Mouse (Mus musculus) neural tube, embryonic 12.5 days (tissue): ENCODE data around the gene Cox6a1. TPM values are rescaled to one million over a fixed set of nuclear protein-coding genes. Genes with fewer than 3 reads are reported as not detected.

Experiments used
- ATAC-seq: fragments of 200-750 bp; cut with Nextera tagmentation; 2 replicates; pipeline ENCODE4 v1.8.0; 2017; ENCODE audit warnings: low read depth, mild to moderate bottlenecking, moderate TSS enrichment, moderate library complexity; ENCODE audit not compliant: low FRiP score
- H3K27ac ChIP-seq: fragments of 300-500 bp; sonication (generic); 2 replicates; pipeline ENCODE4 v1.5.1; 2016
- H3K27me3 ChIP-seq: fragments of 300-500 bp; sonication (generic); replicated peaks from 2 replicates; pipeline ENCODE4 v1.6.1; 2016; ENCODE audit warnings: mild to moderate bottlenecking
- H3K36me3 ChIP-seq: fragments of 300-500 bp; sonication (generic); 2 replicates; pipeline ENCODE4 v1.6.1; 2016; ENCODE audit warnings: mild to moderate bottlenecking
- H3K4me1 ChIP-seq: fragments of 300-500 bp; sonication (generic); 2 replicates; pipeline ENCODE4 v1.6.1; 2016
- H3K4me2 ChIP-seq: fragments of 300-500 bp; sonication (generic); replicated peaks from 2 replicates; pipeline ENCODE4 v1.6.1; 2016; ENCODE audit warnings: mild to moderate bottlenecking
- H3K4me3 ChIP-seq: fragments of 300-500 bp; sonication (generic); 2 replicates; pipeline ENCODE4 v1.5.1; 2016
- H3K9ac ChIP-seq: fragments of 300-500 bp; sonication (generic); 2 replicates; pipeline ENCODE4 v1.6.1; 2016; ENCODE audit warnings: mild to moderate bottlenecking
- H3K9me3 ChIP-seq: fragments of 300-500 bp; sonication (generic); 2 replicates; pipeline ENCODE4 v1.6.1; 2016; ENCODE audit warnings: mild to moderate bottlenecking
- WGBS: fragments of 180-500 bp; shearing (Covaris S2); methylation state at CpG from one replicate; pipeline ENCODE4 v1.1.7; 2016; 5-methylcytosine and 5-hydroxymethylcytosine counted together
- polyA plus RNA-seq: library from polyadenylated mRNA; unstranded; fragments of >200 nt; fragmentation: Nextera tagmentation; extraction: Ambion mirVana; gene quantifications from 2 replicates; pipeline ENCODE4 v1.2.1, GENCODE M21; 2016

Cox6a1 gene
- polyA plus RNA-seq, 1 experiment from 2014 or later: 884 TPM

DNA sequence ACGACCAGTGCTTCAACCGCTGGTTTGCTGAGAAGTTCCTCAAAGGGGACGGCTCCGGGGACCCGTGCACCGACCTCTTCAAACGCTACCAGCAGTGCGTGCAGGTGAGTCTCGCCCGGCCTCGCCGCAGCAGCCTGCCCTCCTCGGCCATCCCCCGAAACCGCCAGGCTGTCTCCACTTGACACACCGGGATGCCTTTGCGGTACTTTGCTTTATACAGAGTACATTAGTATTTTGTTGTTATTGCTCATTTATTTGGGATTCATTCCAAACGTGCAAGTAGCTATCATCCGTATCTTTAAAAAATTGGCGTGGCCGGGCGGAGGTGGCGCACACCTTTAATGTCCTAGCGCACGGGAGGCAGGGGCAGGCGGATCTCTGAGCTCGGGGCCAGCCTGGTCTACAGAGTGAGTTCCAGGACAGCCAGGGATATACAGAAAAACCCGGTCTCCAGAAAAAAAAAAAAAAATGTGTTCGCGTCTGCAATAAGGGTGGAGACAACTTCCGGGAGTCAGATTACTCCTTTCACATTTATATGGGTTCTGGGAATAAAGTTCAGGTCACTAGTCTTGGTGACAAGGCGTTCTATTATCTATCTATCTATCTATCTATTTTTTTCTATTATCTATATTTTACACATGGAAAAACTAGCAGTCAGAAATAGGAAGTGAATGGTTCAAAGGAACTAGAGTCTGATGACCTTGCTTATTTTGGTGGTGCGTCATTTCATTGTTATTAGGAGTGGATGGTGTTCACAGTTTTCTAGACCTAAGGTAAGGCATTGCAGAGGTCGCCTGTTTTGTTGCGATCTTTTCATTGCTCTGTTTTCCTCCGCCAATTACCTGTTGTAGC lies 7.2 kb downstream of the Cox6a1 start:
- H3K4me1 ChIP-seq: peaks cover 18% of the 10 kb centered on the region
- 12% methylated on average over 36 of the region's 36 CpGs for WGBS
- H3K4me3 ChIP-seq: peak overlapping the region; percentile 78
- 0 out of 2 replicates have a peak overlapping the region, but pooled peaks have one; percentile 57 for H3K27ac ChIP-seq
- H3K36me3 ChIP-seq: peaks cover 51% of the 10 kb centered on the region
- ATAC-seq: 0 out of 2 replicates have a peak, but pooled peaks have one; percentile 25
- peak overlapping the region; percentile 61 for H3K4me2 ChIP-seq
- H3K27me3 ChIP-seq: no peaks in the 10 kb centered on the region
- peak overlapping the region; percentile 76 for H3K9ac ChIP-seq
- no peaks in the 10 kb centered on the region for H3K9me3 ChIP-seq

DNA sequence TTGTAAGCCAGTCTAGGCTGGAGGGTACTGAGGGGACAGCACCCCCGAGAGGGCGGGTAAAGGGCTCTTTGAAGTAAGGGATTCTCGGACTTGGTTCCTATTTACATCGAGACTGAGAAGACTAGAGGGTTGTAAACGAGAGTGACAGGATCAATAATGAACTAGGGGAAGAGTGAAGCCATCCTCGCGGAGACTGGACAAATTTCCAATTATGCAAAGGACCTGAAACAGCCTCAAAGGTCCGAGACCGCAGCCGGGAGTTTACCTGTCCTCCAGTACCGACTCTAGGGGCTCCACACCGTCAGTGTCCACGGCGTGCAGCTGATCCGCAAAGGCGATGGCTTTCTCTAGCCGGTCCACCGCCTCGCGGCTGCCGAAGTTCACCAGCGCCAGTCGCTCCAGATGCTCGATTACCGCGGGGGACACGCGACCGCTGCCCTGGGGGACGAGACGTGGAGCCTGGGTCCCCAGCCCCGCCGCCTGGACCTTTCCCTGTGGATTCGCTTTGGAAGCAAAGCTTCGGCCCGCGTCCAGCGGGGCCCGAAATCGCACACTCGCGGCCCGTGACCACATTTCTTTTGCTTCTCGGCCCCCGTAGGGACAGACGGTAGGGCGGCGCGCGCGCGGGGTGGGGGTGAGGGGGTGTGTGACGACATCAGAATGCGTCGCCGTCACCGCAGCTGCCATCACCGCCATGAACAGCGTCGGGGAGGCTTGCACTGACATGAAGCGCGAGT lies 8.0 kb downstream of the Cox6a1 start, which contains the start of the genes Gatc and Triap1:
Gene Gatc (minus strand): TSS at position 602 of the 737 bp plus-strand sequence.
Gene Triap1 (plus strand): TSS at position 649 of the 737 bp plus-strand sequence.
- H3K4me3 ChIP-seq: peak within 1 kb of the TSS; percentile 78
- peak within 1 kb of the TSS; percentile 57; the same call in 1 of the 2 replicates for H3K27ac ChIP-seq
- WGBS: under 1% methylated on average over 62 of the region's 62 CpGs
- H3K9me3 ChIP-seq: no peaks in the 10 kb centered on the region
- peaks cover 18% of the 10 kb centered on the region for H3K4me1 ChIP-seq
- no peaks in the 10 kb centered on the region for H3K27me3 ChIP-seq
- H3K36me3 ChIP-seq: peaks cover 53% of the 10 kb centered on the region
- H3K4me2 ChIP-seq: peak within 1 kb of the TSS; percentile 61
- ATAC-seq: peak; percentile 91
- H3K9ac ChIP-seq: peak within 1 kb of the TSS; percentile 76

DNA sequence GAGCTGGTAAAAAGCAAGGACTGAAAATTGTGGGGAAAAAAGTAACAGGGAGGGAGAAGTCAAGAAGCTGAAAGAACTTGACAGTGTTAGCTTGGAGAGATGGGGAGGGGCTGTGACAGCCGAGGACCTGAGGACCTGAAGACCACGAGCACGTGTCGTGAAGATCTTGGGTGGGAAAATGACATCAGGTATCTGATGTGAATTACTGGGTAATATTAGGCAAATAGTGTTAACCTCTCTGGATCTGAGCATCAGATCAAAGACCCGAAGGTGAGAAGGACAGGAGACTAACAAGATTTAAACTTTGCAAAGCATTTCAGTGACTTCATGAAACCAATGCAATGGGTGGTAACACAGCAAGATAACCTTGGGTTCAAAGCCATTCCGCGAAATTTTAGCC lies 8.8 kb downstream of the Cox6a1 start:
- no peak overlapping the region for H3K27ac ChIP-seq
- no peak overlapping the region for H3K9ac ChIP-seq
- H3K36me3 ChIP-seq: peaks cover 51% of the 10 kb centered on the region
- H3K27me3 ChIP-seq: no peaks in the 10 kb centered on the region
- WGBS: 28% methylated on average over 7 of the region's 7 CpGs
- H3K9me3 ChIP-seq: no peaks in the 10 kb centered on the region
- no peak for ATAC-seq
- no peak overlapping the region for H3K4me3 ChIP-seq
- H3K4me1 ChIP-seq: peaks cover 18% of the 10 kb centered on the region
- peak overlapping the region; percentile 61 for H3K4me2 ChIP-seq

DNA sequence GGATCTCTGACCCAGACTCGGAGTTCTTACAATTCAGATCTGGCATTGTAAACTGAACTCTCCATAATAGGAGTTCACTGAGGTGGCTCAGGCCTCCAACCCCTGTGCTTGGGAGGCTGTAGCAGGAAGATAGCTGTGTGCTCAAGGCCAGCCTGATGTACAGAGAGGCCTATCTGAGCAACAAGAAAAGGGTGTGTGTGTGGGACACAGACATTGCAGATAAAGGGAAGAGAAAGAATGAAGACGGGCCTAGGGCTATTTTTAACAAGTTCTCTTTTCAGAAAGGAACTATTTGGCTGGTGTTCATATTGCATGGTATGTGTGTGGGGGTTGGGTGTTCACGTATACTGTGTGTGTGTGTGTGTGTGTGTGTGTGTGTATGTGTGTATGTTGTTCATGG lies 15.2 kb downstream of the Cox6a1 start:
- WGBS: 88% methylated on average over 3 of the region's 3 CpGs
- H3K4me3 ChIP-seq: no peak overlapping the region
- no peaks in the 10 kb centered on the region for H3K9me3 ChIP-seq
- peaks cover 15% of the 10 kb centered on the region for H3K4me1 ChIP-seq
- H3K36me3 ChIP-seq: peaks cover 77% of the 10 kb centered on the region
- H3K27me3 ChIP-seq: no peaks in the 10 kb centered on the region
- ATAC-seq: no peak
- no peak overlapping the region for H3K9ac ChIP-seq
- H3K27ac ChIP-seq: no peak overlapping the region
- no peak overlapping the region for H3K4me2 ChIP-seq

DNA sequence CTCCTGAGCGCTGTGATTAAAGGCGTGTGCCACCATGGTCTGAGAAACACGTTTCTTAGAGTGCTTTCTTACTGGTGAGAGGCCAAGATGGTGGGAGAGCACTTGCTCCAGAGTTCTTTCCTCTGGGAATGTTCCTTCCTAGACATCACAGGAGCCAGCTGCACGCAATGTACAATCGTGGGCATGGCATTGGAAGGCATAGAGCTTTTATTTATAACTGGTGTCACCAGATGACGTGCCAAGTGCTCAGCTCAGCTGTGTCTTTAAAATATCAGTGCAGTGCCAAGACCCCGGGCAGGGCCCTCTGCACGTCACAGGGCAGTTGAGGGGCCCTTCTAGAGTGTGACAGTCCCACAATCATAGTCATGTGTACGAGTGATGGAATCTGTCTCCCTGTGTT lies 17.8 kb downstream of the Cox6a1 start:
- no peak overlapping the region for H3K4me3 ChIP-seq
- H3K4me1 ChIP-seq: peaks cover 26% of the 10 kb centered on the region
- 89% methylated on average over 9 of the region's 9 CpGs for WGBS
- H3K4me2 ChIP-seq: no peak overlapping the region
- no peak overlapping the region for H3K9ac ChIP-seq
- no peak for ATAC-seq
- peaks cover 61% of the 10 kb centered on the region for H3K36me3 ChIP-seq
- H3K27ac ChIP-seq: no peak overlapping the region
- H3K27me3 ChIP-seq: no peaks in the 10 kb centered on the region
- H3K9me3 ChIP-seq: no peaks in the 10 kb centered on the region

DNA sequence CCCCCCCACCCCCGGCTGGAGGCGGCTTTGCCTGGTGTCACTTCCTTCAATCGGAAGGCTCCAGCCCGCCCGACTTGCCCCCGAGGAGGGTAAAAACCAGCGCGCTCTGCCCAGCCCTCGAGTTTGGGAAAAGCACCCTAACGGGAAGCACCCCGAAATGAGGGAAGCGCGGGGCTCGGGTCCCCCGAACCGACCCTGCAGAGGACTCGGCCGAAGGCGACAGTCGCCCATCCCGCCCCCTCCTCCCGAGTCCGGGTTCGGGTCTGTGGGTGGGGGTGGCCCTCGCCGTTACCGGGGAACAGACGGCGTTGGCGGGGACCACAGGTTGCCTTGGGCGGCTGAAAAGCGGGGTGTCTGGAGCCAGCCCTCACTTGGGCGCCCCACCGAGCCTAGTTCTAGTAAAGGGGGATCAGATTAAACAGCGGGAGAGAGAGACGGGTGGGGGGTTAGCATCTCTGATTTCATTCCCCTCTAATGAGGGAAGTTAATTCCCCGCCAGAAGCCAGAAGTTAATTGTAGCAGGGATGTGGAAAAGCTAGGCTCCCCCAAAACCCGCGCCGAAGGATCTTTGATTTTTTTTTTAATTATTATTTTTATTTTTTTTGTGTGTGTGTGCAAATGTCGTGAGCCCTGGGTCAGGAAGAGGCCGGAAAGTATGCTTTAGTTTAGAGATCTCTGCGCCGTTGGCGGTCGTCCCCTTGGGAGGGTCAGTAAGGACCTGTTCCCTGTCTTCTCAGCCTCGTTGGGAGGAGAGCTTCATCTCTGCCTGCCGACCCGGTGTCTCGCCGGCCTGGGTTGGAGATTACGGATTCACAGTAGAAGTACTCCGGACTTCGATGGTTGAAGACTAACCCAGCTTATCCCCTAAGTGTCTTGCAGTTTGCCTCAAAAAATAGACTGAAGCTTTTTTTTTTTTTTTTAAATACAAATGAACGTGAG lies 20.9 kb downstream of the Cox6a1 start:
- ATAC-seq: peak; percentile 7; the same call in 1 of the 2 replicates
- Histone ChIP-seq H3K4me2 (peak overlapping the region; percentile 72), H3K27me3 (no peaks in the 10 kb centered on the region), H3K27ac (peak overlapping the region; percentile 9; the same call in 1 of the 2 replicates), H3K9me3 (no peaks in the 10 kb centered on the region), H3K4me3 (peak overlapping the region; percentile 91), H3K4me1 (peaks cover 26% of the 10 kb centered on the region), H3K9ac (peak overlapping the region; percentile 88), H3K36me3 (peaks cover 32% of the 10 kb centered on the region)
- 1% methylated on average over 55 of the region's 55 CpGs for WGBS

DNA sequence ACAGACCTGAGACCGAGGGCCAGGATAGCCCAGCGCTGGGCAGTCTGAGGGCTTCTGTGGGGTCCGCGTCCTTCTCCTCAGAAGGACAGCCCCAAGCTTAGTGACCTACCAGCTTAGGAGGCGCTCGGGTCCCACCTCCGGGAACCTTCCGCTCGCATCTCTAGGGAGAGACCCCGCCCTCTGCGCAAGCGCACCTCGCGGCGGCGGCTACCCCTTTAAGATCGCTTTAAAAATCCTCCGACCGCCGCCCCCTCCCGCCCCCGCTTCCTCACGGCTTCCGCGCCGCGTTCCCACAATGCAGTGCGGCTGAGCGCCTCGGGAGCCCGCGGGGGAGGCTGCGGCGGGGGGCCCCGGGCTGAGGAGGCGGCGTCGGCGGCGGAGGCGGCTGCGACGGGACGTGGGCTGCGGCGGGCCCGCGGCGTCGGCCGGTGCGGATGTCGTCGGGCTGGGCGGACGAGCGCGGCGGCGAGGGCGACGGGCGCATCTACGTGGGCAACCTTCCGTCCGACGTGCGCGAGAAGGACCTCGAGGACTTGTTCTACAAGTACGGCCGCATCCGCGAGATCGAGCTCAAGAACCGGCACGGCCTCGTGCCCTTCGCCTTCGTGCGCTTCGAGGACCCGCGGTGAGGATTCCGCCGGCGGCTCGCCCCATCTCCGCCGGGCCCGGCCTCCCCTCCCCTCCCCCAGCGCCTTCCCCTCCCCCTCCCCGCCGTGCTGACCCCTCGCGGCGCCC lies 21.7 kb downstream of the Cox6a1 start, which contains the start of gene Srsf9:
Gene Srsf9 (plus strand): TSS at position 303 of the 735 bp plus-strand sequence.
- Histone ChIP-seq H3K9me3 (no peaks in the 10 kb centered on the region), H3K4me1 (peaks cover 26% of the 10 kb centered on the region), H3K27me3 (no peaks in the 10 kb centered on the region), H3K4me3 (peak within 1 kb of the TSS; percentile 91), H3K27ac (peak within 1 kb of the TSS; percentile 9; the same call in 1 of the 2 replicates), H3K36me3 (peaks cover 24% of the 10 kb centered on the region), H3K4me2 (peak within 1 kb of the TSS; percentile 72), H3K9ac (peak within 1 kb of the TSS; percentile 88)
- under 1% methylated on average over 92 of the region's 97 CpGs for WGBS
- ATAC-seq: peak; percentile 89

DNA sequence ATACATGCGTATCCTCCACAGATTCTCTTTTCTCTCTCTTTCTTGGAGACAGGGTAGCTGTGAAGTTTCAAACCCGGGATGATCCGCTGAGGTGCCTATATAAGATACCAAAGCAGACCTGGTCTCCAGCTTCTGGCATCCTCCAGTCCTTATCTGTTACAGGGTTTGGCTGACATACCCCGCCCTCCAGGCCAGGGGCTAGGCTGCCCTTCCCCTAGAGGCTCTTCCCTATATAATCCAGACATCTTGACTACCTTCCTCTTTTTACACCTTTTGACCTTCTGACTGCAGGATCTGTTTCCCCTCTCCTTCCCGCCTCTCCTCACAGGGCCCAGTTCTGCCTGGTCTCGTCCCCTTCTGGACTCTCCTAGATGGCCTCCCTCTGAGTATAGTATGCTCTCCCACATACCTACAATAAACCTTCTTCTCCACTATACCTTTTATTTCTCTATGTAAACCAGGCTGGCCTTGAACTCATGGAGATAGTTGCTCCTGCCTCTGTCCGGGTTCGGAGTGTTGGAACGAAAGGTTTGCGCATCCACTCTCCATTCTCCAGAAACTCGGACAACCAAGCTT lies 22.4 kb downstream of the Cox6a1 start:
- Histone ChIP-seq H3K27ac (peak overlapping the region; percentile 9; the same call in 1 of the 2 replicates), H3K9me3 (no peaks in the 10 kb centered on the region), H3K4me2 (peak overlapping the region; percentile 72), H3K4me1 (peaks cover 26% of the 10 kb centered on the region), H3K9ac (peak overlapping the region; percentile 88), H3K36me3 (peaks cover 17% of the 10 kb centered on the region), H3K4me3 (peak overlapping the region; percentile 91), H3K27me3 (no peaks in the 10 kb centered on the region)
- 32% methylated on average over 11 of the region's 11 CpGs for WGBS
- ATAC-seq: peak; percentile 38; the same call in 1 of the 2 replicates

DNA sequence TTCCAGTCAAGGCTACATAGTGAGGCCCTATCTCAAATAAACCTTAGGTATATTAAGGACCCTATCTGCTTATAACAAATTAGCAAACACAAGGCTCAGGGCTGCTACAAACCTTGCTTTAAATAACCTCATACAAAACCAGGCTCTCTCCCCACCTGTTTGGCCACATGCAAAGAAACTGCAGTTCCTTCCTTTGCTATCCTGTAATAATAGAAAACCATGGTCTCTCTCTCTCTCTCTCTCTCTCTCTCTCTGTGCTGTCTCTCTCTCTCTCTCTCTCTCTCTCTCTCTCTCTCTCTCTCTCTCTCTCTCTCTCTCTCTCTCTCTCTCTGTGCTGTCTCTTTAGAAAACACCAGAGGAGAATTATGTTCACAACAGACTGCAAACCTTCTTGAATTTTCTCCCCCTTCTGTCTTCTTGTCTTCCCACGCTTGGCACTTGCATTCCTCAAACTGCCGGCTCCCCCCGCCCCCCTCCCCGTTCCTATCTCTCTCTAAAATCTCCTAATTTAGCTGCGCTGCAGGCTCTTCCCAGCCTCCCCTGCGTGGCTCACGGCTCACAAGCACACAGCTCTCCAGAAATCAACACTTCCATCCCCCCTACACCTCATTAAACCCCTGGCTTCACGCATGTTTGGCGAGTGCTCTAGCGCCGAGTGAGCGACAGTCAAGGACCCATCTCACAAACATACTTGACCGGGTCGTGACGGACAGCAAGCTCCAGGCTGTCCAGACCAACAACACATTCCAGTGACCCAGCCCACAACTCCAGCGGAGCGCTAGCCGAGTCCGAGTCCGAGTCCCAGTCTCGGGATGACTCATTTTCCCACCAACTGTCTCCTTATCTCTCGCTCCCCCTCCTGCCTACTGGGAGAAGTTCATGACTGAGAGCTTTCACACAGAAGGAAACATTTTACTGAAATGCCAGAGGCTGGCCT lies 29.5 kb downstream of the Cox6a1 start:
- no peaks in the 10 kb centered on the region for H3K9me3 ChIP-seq
- peak overlapping the region; percentile 37; the same call in 1 of the 2 replicates for H3K27ac ChIP-seq
- peaks cover 40% of the 10 kb centered on the region for H3K4me1 ChIP-seq
- peak overlapping the region; percentile 49; the same call in 1 of the 2 replicates for H3K9ac ChIP-seq
- no peaks in the 10 kb centered on the region for H3K27me3 ChIP-seq
- WGBS: under 1% methylated on average over 22 of the region's 22 CpGs
- H3K4me3 ChIP-seq: peak overlapping the region; percentile 28
- H3K36me3 ChIP-seq: no peaks in the 10 kb centered on the region
- H3K4me2 ChIP-seq: peak overlapping the region; percentile 70
- ATAC-seq: no peak
